Mouse (Mus musculus): ENCODE data around the gene Dnm3. TPM values are rescaled to one million over a fixed set of nuclear protein-coding genes. Genes with fewer than 3 reads are reported as not detected.
A peak's percentile ranks its signal among the peaks of the same experiment; 100 is the strongest.

Dnm3 gene
- polyA plus RNA-seq, 1 experiment, result 8.2 TPM

DNA sequence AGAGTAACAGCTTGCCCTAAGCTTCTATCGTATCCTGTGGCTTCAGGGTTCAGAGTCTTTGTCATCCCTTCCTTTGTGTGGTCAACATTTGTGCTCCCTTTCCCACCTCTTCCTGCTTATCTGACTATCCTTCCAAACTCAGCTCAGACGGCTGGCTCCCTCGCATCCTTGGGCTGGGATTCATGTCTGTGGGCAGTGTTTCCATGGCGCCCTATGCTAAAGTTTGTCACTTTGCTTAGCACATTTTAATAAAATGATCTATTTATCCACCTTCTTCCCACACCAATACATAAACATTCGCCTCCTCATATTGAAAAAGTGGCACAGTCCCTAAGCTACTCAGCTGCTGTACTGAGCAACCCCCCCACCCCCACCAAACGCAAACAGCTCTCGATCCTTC, 165.7 kb downstream of the Dnm3 start:
- no peaks in the 10 kb centered on the region for H3K27me3 ChIP-seq (replicated peaks; ENCODE audit: control insufficient read depth, insufficient read depth, low read length)
- H3K36me3 ChIP-seq (ENCODE audit: control insufficient read depth, insufficient read depth, low read length), result no peaks in the 10 kb centered on the region
- no peak overlapping the region for H3K4me3 ChIP-seq (ENCODE audit: insufficient read depth, low read depth, low read length)
- 90% methylated on average over 7 of the region's 7 CpGs for WGBS
- H3K4me1 ChIP-seq (ENCODE audit: control insufficient read depth, insufficient read depth, low read length), result no peaks in the 10 kb centered on the region
- no peak overlapping the region for H3K27ac ChIP-seq (ENCODE audit: insufficient read depth, low read depth, low read length)
- DNase-seq, result no peak
- no peak for TF ChIP-seq CTCF (conservative IDR thresholded peaks at IDR 0.05; ENCODE audit: insufficient read depth, insufficient read length, low read depth, low read length)
- TF ChIP-seq POLR2A (IDR thresholded peaks at IDR 0.05; ENCODE audit: low read depth, low read length), result no peak

DNA sequence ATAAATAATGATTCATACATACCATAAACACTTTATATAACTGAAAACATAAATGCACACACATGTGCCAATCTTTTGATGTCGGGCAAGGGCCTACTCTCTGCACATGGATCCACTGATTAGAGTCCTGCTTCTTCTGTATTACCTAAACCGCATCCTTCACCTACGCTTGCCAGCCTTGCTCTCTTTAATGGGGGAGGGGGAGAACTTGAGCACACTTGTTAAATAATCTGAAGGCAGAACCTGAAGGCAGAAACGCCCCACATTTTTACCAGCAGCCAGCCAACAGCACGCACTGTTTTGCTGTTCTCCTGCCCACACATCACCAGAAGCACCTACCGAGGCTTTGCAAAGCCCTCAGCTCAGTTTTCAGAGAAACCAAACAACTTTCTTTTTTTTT, 172.6 kb downstream of the Dnm3 start:
- 76% methylated on average over 6 of the region's 6 CpGs for WGBS

DNA sequence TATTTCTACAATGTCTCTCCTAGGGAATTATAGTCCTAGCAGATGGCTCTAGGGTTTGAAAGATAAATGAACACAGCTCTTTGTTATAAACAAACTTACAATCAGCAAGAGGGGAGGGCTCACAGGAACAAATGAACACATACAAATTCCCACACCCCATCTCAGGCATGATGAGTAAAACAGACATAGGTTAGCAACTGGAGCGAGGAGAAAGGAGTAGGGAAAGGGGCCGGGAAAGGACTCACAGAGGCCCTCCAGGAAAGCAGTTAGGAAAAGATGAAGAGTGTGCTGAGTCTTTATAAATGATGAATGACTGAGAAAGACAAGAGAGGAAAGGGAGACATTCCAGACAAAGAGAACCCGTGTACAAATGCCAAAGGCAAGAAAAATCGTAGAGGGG, 175.4 kb downstream of the Dnm3 start:
- Histone ChIP-seq H3K36me3 (ENCODE audit: control insufficient read depth, insufficient read depth, low read length) (no peaks in the 10 kb centered on the region), H3K27me3 (replicated peaks; ENCODE audit: control insufficient read depth, insufficient read depth, low read length) (no peaks in the 10 kb centered on the region), H3K4me3 (ENCODE audit: insufficient read depth, low read depth, low read length) (no peak overlapping the region), H3K27ac (ENCODE audit: insufficient read depth, low read depth, low read length) (no peak overlapping the region), H3K4me1 (ENCODE audit: control insufficient read depth, insufficient read depth, low read length) (no peaks in the 10 kb centered on the region)
- no peak for DNase-seq
- TF ChIP-seq POLR2A (IDR thresholded peaks at IDR 0.05; ENCODE audit: low read depth, low read length) (no peak), CTCF (conservative IDR thresholded peaks at IDR 0.05; ENCODE audit: insufficient read depth, insufficient read length, low read depth, low read length) (no peak)
- 62% methylated on average over 4 of the region's 4 CpGs for WGBS

More for the DNA sequence above, 172.6 kb downstream of the Dnm3 start:
- H3K4me3 ChIP-seq (ENCODE audit: insufficient read depth, low read depth, low read length), result no peak overlapping the region
- TF ChIP-seq POLR2A (IDR thresholded peaks at IDR 0.05; ENCODE audit: low read depth, low read length) (no peak), CTCF (conservative IDR thresholded peaks at IDR 0.05; ENCODE audit: insufficient read depth, insufficient read length, low read depth, low read length) (no peak)
- no peaks in the 10 kb centered on the region for H3K27me3 ChIP-seq (replicated peaks; ENCODE audit: control insufficient read depth, insufficient read depth, low read length)
- H3K36me3 ChIP-seq (ENCODE audit: control insufficient read depth, insufficient read depth, low read length), result no peaks in the 10 kb centered on the region
- H3K4me1 ChIP-seq (ENCODE audit: control insufficient read depth, insufficient read depth, low read length), result no peaks in the 10 kb centered on the region
- DNase-seq, result no peak
- no peak overlapping the region for H3K27ac ChIP-seq (ENCODE audit: insufficient read depth, low read depth, low read length)

GRCm38 (mm10) chr1:162299558-162300319, 178.1 kb downstream of the Dnm3 start:
- H3K27me3 ChIP-seq (replicated peaks; ENCODE audit: control insufficient read depth, insufficient read depth, low read length), result no peaks in the 10 kb centered on the region
- no peaks in the 10 kb centered on the region for H3K4me1 ChIP-seq (ENCODE audit: control insufficient read depth, insufficient read depth, low read length)
- H3K36me3 ChIP-seq (ENCODE audit: control insufficient read depth, insufficient read depth, low read length), result no peaks in the 10 kb centered on the region
- WGBS, result 36% methylated on average over 12 of the region's 12 CpGs
- peak overlapping the region; percentile 26; the same call in 1 of the 2 replicates for H3K4me3 ChIP-seq (ENCODE audit: insufficient read depth, low read depth, low read length)
- peak; percentile 76 for DNase-seq
- H3K27ac ChIP-seq (ENCODE audit: insufficient read depth, low read depth, low read length), result peak overlapping the region; percentile 61
- TF ChIP-seq CTCF (conservative IDR thresholded peaks at IDR 0.05; ENCODE audit: insufficient read depth, insufficient read length, low read depth, low read length), result no peak
- TF ChIP-seq POLR2A (IDR thresholded peaks at IDR 0.05; ENCODE audit: low read depth, low read length), result no peak

DNA sequence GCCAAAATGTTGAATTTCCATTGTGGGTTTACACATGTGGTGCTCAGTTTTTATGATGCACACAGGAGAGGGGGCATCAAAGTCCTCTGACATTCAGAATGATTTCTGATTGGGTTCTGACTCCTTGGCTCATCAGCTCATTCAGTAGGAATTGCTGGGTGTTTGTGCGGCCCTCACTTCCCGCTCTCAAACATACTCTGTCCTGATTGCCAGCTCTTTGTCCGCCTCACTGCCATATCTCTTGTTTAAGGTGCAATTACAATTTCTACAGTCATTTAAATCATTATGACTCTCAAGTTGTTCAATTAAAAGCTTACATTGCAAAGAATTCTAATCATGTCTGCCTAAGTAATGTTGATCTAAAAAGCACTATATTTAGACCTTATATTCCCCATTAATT, 179.3 kb downstream of the Dnm3 start:
- H3K36me3 ChIP-seq (ENCODE audit: control insufficient read depth, insufficient read depth, low read length), result no peaks in the 10 kb centered on the region
- TF ChIP-seq POLR2A (IDR thresholded peaks at IDR 0.05; ENCODE audit: low read depth, low read length) (no peak), CTCF (conservative IDR thresholded peaks at IDR 0.05; ENCODE audit: insufficient read depth, insufficient read length, low read depth, low read length) (no peak)
- no peak for DNase-seq
- peaks cover 3% of the 10 kb centered on the region; the same call in 1 of the 2 replicates for H3K4me1 ChIP-seq (ENCODE audit: control insufficient read depth, insufficient read depth, low read length)
- no peak overlapping the region for H3K27ac ChIP-seq (ENCODE audit: insufficient read depth, low read depth, low read length)
- H3K27me3 ChIP-seq (replicated peaks; ENCODE audit: control insufficient read depth, insufficient read depth, low read length), result no peaks in the 10 kb centered on the region
- H3K4me3 ChIP-seq (ENCODE audit: insufficient read depth, low read depth, low read length), result no peak overlapping the region
- WGBS, result over 99% methylated on average over 3 of the region's 3 CpGs

GRCm38 (mm10) chr1:162295443-162295842, 182.4 kb downstream of the Dnm3 start:
- WGBS, result 80% methylated on average over 5 of the region's 5 CpGs
- H3K27me3 ChIP-seq (replicated peaks; ENCODE audit: control insufficient read depth, insufficient read depth, low read length), result no peaks in the 10 kb centered on the region
- no peaks in the 10 kb centered on the region for H3K36me3 ChIP-seq (ENCODE audit: control insufficient read depth, insufficient read depth, low read length)
- TF ChIP-seq POLR2A (IDR thresholded peaks at IDR 0.05; ENCODE audit: low read depth, low read length) (no peak), CTCF (conservative IDR thresholded peaks at IDR 0.05; ENCODE audit: insufficient read depth, insufficient read length, low read depth, low read length) (no peak)
- H3K4me3 ChIP-seq (ENCODE audit: insufficient read depth, low read depth, low read length), result no peak overlapping the region
- no peak for DNase-seq
- H3K27ac ChIP-seq (ENCODE audit: insufficient read depth, low read depth, low read length), result no peak overlapping the region
- peaks cover 3% of the 10 kb centered on the region; the same call in 1 of the 2 replicates for H3K4me1 ChIP-seq (ENCODE audit: control insufficient read depth, insufficient read depth, low read length)

DNA sequence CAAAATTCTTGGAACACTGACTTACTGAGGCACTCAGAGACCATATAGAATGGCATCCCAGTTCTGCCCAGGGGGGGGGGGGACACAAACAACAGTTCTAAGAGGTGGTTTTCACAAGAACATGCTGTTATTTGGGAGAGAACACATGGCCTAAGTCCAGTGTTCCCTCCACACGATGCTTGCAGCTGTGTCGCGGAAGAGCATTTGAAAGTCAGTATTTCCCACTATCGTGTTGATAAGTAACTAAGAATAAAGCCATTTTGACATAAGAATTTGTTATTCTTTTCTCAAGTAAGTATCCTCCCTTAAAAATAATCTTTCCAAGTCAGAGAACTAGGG, 183.3 kb downstream of the Dnm3 start:
- DNase-seq, result no peak
- H3K27ac ChIP-seq (ENCODE audit: insufficient read depth, low read depth, low read length), result no peak overlapping the region

More for the DNA sequence above, 183.3 kb downstream of the Dnm3 start:
- WGBS, result 64% methylated on average over 4 of the region's 4 CpGs
- H3K36me3 ChIP-seq (ENCODE audit: control insufficient read depth, insufficient read depth, low read length), result no peaks in the 10 kb centered on the region
- TF ChIP-seq POLR2A (IDR thresholded peaks at IDR 0.05; ENCODE audit: low read depth, low read length), result no peak
- no peak for TF ChIP-seq CTCF (conservative IDR thresholded peaks at IDR 0.05; ENCODE audit: insufficient read depth, insufficient read length, low read depth, low read length)
- H3K4me1 ChIP-seq (ENCODE audit: control insufficient read depth, insufficient read depth, low read length), result peaks cover 3% of the 10 kb centered on the region; the same call in 1 of the 2 replicates
- H3K27me3 ChIP-seq (replicated peaks; ENCODE audit: control insufficient read depth, insufficient read depth, low read length), result no peaks in the 10 kb centered on the region
- no peak overlapping the region for H3K4me3 ChIP-seq (ENCODE audit: insufficient read depth, low read depth, low read length)

Measured in kidney, adult 2 months (tissue).